Mouse (Mus musculus) liver, embryonic 14.5 days (tissue): ENCODE measurements around the gene Olfr905.

Source experiments
- CTCF ChIP-seq: IDR thresholded peaks from 2 replicates; pipeline ENCODE4 v1.5.1; 2016; ENCODE audit warnings: antibody characterized with exemption, low read depth, control low read depth
- EP300 ChIP-seq: IDR thresholded peaks from 2 replicates; pipeline ENCODE4 v1.6.1; 2016; ENCODE audit warnings: antibody characterized with exemption, low read depth

- TF ChIP-seq CTCF (no peak), EP300 (no peak)
Measured at GRCm38 (mm10) chr9:38427026-38427425, 43.9 kb upstream of the Olfr905 start.
